Mouse (Mus musculus) MEL (cell line): ENCODE data around the gene Hemk1. TPM values are rescaled to one million over a fixed set of nuclear protein-coding genes. Genes with fewer than 3 reads are reported as not detected.

Experiments
- DNase-seq: peaks from one replicate; pipeline ENCODE4 v3.0.0; 2011; ENCODE audit warnings: low read depth, low spot score
- H3K27ac ChIP-seq: 2 replicates; pipeline ENCODE4 v1.5.1; 2012; ENCODE audit warnings: low read depth, mild to moderate bottlenecking, control low read depth, low read length, moderate library complexity; ENCODE audit not compliant: control insufficient read depth
- H3K27me3 ChIP-seq, 2 experiments: fragments of 150-350 bp in 1 of 2; sonication (generic) in 1 of 2; 2 replicates each; pipeline ENCODE4 v1.6.1; 2012; ENCODE audit warnings: low read length in 2 of 2, mild to moderate bottlenecking in 2 of 2, improper control_type of control experiment in 1 of 2, moderate library complexity in 1 of 2; ENCODE audit not compliant: insufficient read depth in 2 of 2, control insufficient read depth in 1 of 2
- H3K36me3 ChIP-seq, 2 experiments: 2 replicates each; pipeline ENCODE4 v1.6.1; 2012 to 2014; ENCODE audit warnings: low read length in 2 of 2, improper control_type of control experiment in 1 of 2, inconsistent platforms in 1 of 2, mild to moderate bottlenecking in 1 of 2; ENCODE audit not compliant: insufficient read depth in 2 of 2, control insufficient read depth in 1 of 2
- H3K4me1 ChIP-seq, 2 experiments: fragments of 150-350 bp in 1 of 2; sonication (generic) in 1 of 2; 2 replicates each; pipeline ENCODE4 v1.6.1; 2012; ENCODE audit warnings: low read length in 2 of 2, improper control_type of control experiment in 1 of 2, mild to moderate bottlenecking in 1 of 2; ENCODE audit not compliant: insufficient read depth in 2 of 2, control insufficient read depth in 1 of 2
- H3K4me3 ChIP-seq, 2 experiments: fragments of 150-350 bp in 1 of 2; sonication (generic) in 1 of 2; 2 replicates each; pipeline ENCODE4 v1.5.1; 2012; ENCODE audit warnings: low read depth in 2 of 2, low read length in 2 of 2, mild to moderate bottlenecking in 2 of 2, moderate library complexity in 2 of 2, control low read depth in 1 of 2, improper control_type of control experiment in 1 of 2; ENCODE audit not compliant: control insufficient read depth in 1 of 2, insufficient read depth in 1 of 2
- H3K79me2 ChIP-seq: 2 replicates; pipeline ENCODE4 v1.6.1; 2012; ENCODE audit warnings: mild to moderate bottlenecking, low read length, moderate library complexity; ENCODE audit not compliant: control insufficient read depth, poor library complexity, insufficient read depth
- H3K9ac ChIP-seq: 2 replicates; pipeline ENCODE4 v1.6.1; 2012; ENCODE audit warnings: low read depth, mild to moderate bottlenecking, control low read depth, low read length, moderate library complexity; ENCODE audit not compliant: control insufficient read depth, poor library complexity, severe bottlenecking
- H3K9me3 ChIP-seq: fragments of 150-350 bp; sonication (generic); replicated peaks from 2 replicates; pipeline ENCODE4 v1.6.1; 2012; ENCODE audit warnings: mild to moderate bottlenecking, low read length, improper control_type of control experiment, moderate library complexity; ENCODE audit not compliant: insufficient read depth
- BHLHE40 ChIP-seq: IDR thresholded peaks from 2 replicates; pipeline ENCODE4 v1.6.1; 2012; ENCODE audit warnings: low read depth, mild to moderate bottlenecking, inconsistent platforms, low read length, improper control_type of control experiment, borderline replicate concordance
- GATA1 ChIP-seq: IDR thresholded peaks from 2 replicates; pipeline ENCODE4 v1.6.1; 2011; ENCODE audit warnings: low read depth, low read length, improper control_type of control experiment
- HCFC1 ChIP-seq: IDR thresholded peaks from 2 replicates; pipeline ENCODE4 v1.6.1; 2012; ENCODE audit warnings: low read depth, mild to moderate bottlenecking, inconsistent platforms, low read length, improper control_type of control experiment, moderate library complexity
- MAFK ChIP-seq: IDR thresholded peaks from 2 replicates; pipeline ENCODE4 v1.6.1; 2011; ENCODE audit warnings: low read depth, mild to moderate bottlenecking, low read length, improper control_type of control experiment, borderline replicate concordance
- MAZ ChIP-seq: IDR thresholded peaks from 2 replicates; pipeline ENCODE4 v1.6.1; 2012; ENCODE audit warnings: low read depth, mild to moderate bottlenecking, inconsistent platforms, low read length, improper control_type of control experiment
- MEF2A ChIP-seq: IDR thresholded peaks from 2 replicates; pipeline ENCODE4 v1.6.1; 2014; ENCODE audit warnings: low read depth, mild to moderate bottlenecking, inconsistent platforms, low read length, improper control_type of control experiment; ENCODE audit not compliant: poor library complexity, insufficient replicate concordance, severe bottlenecking; ENCODE audit errors: extremely low read depth
- MXI1 ChIP-seq: IDR thresholded peaks from 2 replicates; pipeline ENCODE4 v1.6.1; 2011; ENCODE audit warnings: mild to moderate bottlenecking, low read depth, low read length, improper control_type of control experiment
- MYC ChIP-seq: IDR thresholded peaks from 2 replicates; pipeline ENCODE4 v1.6.1; 2011; ENCODE audit warnings: low read depth, mild to moderate bottlenecking, low read length, improper control_type of control experiment, moderate library complexity
- NELFE ChIP-seq: IDR thresholded peaks from 2 replicates; pipeline ENCODE4 v1.6.1; 2011; ENCODE audit warnings: low read depth, low read length, improper control_type of control experiment
- NRF1 ChIP-seq: IDR thresholded peaks from 2 replicates; pipeline ENCODE4 v1.6.1; 2014; ENCODE audit warnings: low read depth, mild to moderate bottlenecking, inconsistent platforms, low read length, improper control_type of control experiment, moderate library complexity; ENCODE audit not compliant: poor library complexity, insufficient read depth, severe bottlenecking
- POLR2AphosphoS2 ChIP-seq: IDR thresholded peaks from 2 replicates; pipeline ENCODE4 v1.6.1; 2011; ENCODE audit warnings: low read length, improper control_type of control experiment
- RAD21 ChIP-seq: IDR thresholded peaks from 2 replicates; pipeline ENCODE4 v1.6.1; 2011; ENCODE audit warnings: mild to moderate bottlenecking, low read depth, low read length, improper control_type of control experiment
- TAL1 ChIP-seq: IDR thresholded peaks from 2 replicates; pipeline ENCODE4 v1.6.1; 2012; ENCODE audit warnings: mild to moderate bottlenecking, inconsistent platforms, low read length, moderate library complexity, mixed read lengths
- TBP ChIP-seq: IDR thresholded peaks from 2 replicates; pipeline ENCODE4 v1.8.0; 2011; ENCODE audit warnings: low read depth, low read length, improper control_type of control experiment
- TCF12 ChIP-seq: IDR thresholded peaks from 2 replicates; pipeline ENCODE4 v1.6.1; 2014; ENCODE audit warnings: low read depth, mild to moderate bottlenecking, inconsistent platforms, low read length, improper control_type of control experiment, moderate library complexity
- USF1 ChIP-seq: IDR thresholded peaks from 2 replicates; pipeline ENCODE4 v1.6.1; 2014; ENCODE audit warnings: low read depth, mild to moderate bottlenecking, inconsistent platforms, low read length, improper control_type of control experiment, moderate library complexity
- ZC3H11A ChIP-seq: IDR thresholded peaks from 2 replicates; pipeline ENCODE4 v1.6.1; 2012; ENCODE audit warnings: low read depth, mild to moderate bottlenecking, inconsistent platforms, low read length, improper control_type of control experiment
- ZKSCAN1 ChIP-seq: IDR thresholded peaks from 2 replicates; pipeline ENCODE4 v1.6.1; 2012; ENCODE audit warnings: low read depth, mild to moderate bottlenecking, inconsistent platforms, low read length, improper control_type of control experiment, moderate library complexity
- ZMIZ1 ChIP-seq: IDR thresholded peaks from 2 replicates; pipeline ENCODE4 v1.6.1; 2012; ENCODE audit warnings: low read depth, mild to moderate bottlenecking, inconsistent platforms, low read length, improper control_type of control experiment, moderate library complexity
- ZNF384 ChIP-seq: IDR thresholded peaks from 2 replicates; pipeline ENCODE4 v1.6.1; 2012; ENCODE audit warnings: low read depth, mild to moderate bottlenecking, inconsistent platforms, low read length, improper control_type of control experiment
- polyA plus RNA-seq, 2 experiments: library from polyadenylated mRNA; stranded (reverse) in 1 of 2; unstranded in 1 of 2; fragments of >175 nt in 1 of 2; fragments of >200 nt in 1 of 2; gene quantifications; 2 replicates each; pipeline versions ENCODE4 v1.2.1 to v1.2.4; 2012; ENCODE audit warnings: low replicate concordance in 2 of 2, low read depth in 1 of 2; ENCODE audit not compliant: insufficient read length in 2 of 2, insufficient read depth in 1 of 2, missing spikeins in 1 of 2
- total RNA-seq: library from RNA; depleted of rRNA; stranded (reverse); fragments of 300-350 nt; gene quantifications from 2 replicates; pipeline ENCODE4 v1.2.3, GENCODE M21; 2012

Gene Hemk1
- total and polyA plus RNA-seq, 3 experiments, result 7.5 to 11.8 TPM; not detected in 1

- no peak for TF ChIP-seq ZKSCAN1
- peak; percentile 88 for TF ChIP-seq TBP
- peak; percentile 77; the same call in 1 of the 2 replicates for TF ChIP-seq POLR2AphosphoS2
- TF ChIP-seq ZNF384, result no peak
- TF ChIP-seq HCFC1, result peak; percentile 57
- TF ChIP-seq ZMIZ1, result no peak; the same call in 1 of the 2 replicates
- no peak for TF ChIP-seq NRF1
- no peak; the same call in 1 of the 2 replicates for TF ChIP-seq MAFK
- 0 out of 2 replicates have a peak, but pooled peaks have one; percentile 32 for TF ChIP-seq BHLHE40
- TF ChIP-seq USF1, result no peak
- TF ChIP-seq TAL1, result no peak
- TF ChIP-seq ZC3H11A, result no peak
- 0 out of 2 replicates have a peak, but pooled peaks have one; percentile 19 for TF ChIP-seq GATA1
- TF ChIP-seq RAD21, result no peak
- peak; percentile 90 for TF ChIP-seq MAZ
- peak; percentile 87 for TF ChIP-seq NELFE
- TF ChIP-seq MYC, result peak; percentile 70; the same call in 1 of the 2 replicates
- TF ChIP-seq MEF2A, result no peak
- peak; percentile 23 for TF ChIP-seq MXI1
Observed at GRCm38 (mm10) chr9:107312811-107313584, 25.2 kb downstream of the Hemk1 start (continued).

DNA sequence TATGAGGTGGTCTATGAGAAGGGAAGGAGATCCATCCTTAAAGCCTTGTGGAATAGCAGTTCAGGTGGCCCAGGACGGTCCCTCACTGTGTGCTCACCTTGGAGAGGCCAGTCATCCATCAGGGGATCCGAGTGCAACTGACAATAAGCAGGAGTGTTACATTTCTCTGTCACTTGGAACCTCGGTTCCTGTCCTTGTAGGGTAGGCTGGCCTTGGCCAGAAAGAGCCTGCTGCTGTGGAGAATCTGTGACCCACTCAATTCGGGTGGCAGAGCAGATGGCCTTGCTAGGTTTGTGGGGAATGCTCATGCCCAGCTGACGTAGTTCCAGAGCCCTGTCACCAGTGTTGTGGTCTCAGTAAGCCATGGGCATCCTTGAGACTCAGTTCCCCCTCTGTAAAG lies 28.6 kb downstream of the Hemk1 start:
- no peak overlapping the region for H3K27ac ChIP-seq
- DNase-seq, result no peak
- no peaks in the 10 kb centered on the region for H3K27me3 ChIP-seq
- no peak for TF ChIP-seq ZNF384
- no peak for TF ChIP-seq TCF12
- no peak for TF ChIP-seq NELFE
- TF ChIP-seq ZC3H11A, result no peak
- peaks cover 0 to 33% of the 10 kb centered on the region in 2 experiments; a peak in 2 of 4 replicates for H3K36me3 ChIP-seq
- no peak overlapping the region for H3K4me3 ChIP-seq
- no peak overlapping the region for H3K9ac ChIP-seq
- H3K4me1 ChIP-seq, result peaks cover 19 to 51% of the 10 kb centered on the region in 2 experiments
- no peaks in the 10 kb centered on the region for H3K9me3 ChIP-seq
- no peaks in the 10 kb centered on the region for H3K79me2 ChIP-seq
